Mouse (Mus musculus): Measurements from ENCODE around the gene Pgm5.

DNA sequence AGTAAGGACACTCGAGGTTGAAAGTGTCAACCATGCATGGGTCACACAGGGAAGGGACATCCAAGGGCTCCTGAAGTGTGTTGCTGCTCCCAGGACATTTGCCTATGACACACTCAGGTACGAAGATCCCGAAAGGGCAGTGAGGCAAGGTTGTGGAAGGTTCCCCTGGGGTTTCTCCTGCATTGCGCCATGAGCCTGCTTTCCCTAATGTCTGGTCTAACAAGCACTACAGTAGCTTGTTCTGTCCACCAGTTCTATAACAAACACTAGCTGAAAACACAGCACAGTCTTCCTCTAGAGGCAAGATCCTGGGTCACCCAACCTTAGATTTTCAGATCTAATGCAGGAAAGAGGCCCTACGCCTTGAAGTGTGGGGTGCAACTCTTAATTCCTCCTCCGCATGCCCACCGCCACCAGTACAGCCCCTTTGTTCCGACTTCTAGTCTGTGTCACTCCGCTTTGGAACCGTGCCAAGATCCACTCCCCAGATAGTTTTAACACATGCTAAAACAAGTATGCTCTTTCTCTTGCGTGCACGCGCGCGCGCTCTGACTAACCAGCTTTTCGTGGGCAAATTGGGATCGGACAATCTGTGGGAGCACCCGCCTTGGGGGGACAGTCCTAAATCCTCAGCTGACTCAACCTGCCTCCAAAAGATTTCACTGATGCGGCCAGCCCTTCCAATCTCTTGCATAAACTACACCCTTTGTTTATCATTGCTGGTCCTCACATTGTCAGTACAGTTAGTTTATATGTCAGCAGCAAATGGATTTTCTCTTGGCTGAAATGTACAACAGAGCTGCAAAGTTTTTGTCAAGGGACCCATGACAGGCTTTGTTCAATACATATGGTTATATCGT, 10.0 kb downstream of the Pgm5 start:
- no peak for TF ChIP-seq CTCF (IDR thresholded peaks at IDR 0.05; ENCODE audit: low read depth)
- no peak for TF ChIP-seq EP300 (IDR thresholded peaks at IDR 0.05; ENCODE audit: low read depth)
